Mouse (Mus musculus): ENCODE results near the gene Tbcb. TPM values are rescaled to one million over a fixed set of nuclear protein-coding genes. Genes with fewer than 3 reads are reported as not detected.
"Not testable (repeated sequence)": the region's sequence is repeated elsewhere in the genome, so short reads cannot be mapped to it uniquely, and the experiment has no call there.

The Tbcb gene
- polyA plus RNA-seq, 1 experiment from 2014 or later = 142 TPM

DNA sequence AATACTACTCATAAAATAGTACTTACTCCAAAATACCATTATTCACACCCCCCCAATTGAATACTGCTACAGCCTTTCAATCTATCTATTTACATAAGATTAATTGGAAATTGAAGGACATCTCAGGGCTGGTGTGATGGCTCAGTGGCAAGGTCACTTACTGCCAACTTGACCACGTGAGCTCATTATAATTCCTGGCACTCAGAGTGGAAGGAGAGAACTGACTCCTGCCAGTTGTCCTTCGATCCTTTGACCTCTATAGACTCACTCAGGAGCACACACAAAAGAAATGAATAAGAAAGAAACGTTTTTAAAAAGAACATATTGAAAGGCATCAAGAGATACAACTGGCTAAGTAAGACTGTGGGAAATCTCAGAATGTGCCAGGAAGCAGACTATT lies 16.2 kb downstream of the Tbcb start:
- H3K4me2 ChIP-seq (ENCODE audit: low read depth, low read length) = no peak overlapping the region
- ATAC-seq = no peak
- H3K36me3 ChIP-seq (ENCODE audit: control insufficient read depth, insufficient read depth, low read length) = no peaks in the 10 kb centered on the region
- WGBS = 92% methylated on average over 3 of the region's 3 CpGs
- no peaks in the 10 kb centered on the region for H3K27me3 ChIP-seq (replicated peaks; ENCODE audit: control insufficient read depth, insufficient read depth, low read length)
- H3K4me1 ChIP-seq (ENCODE audit: control insufficient read depth, insufficient read depth, low read length) = peaks cover 11% of the 10 kb centered on the region
- no peak overlapping the region for H3K9ac ChIP-seq (ENCODE audit: low read depth, low read length)
- no peak overlapping the region for H3K4me3 ChIP-seq (ENCODE audit: low read length)
- no peaks in the 10 kb centered on the region for H3K9me3 ChIP-seq (ENCODE audit: control insufficient read depth, low read length)
- H3K27ac ChIP-seq (ENCODE audit: low read length) = no peak overlapping the region

DNA sequence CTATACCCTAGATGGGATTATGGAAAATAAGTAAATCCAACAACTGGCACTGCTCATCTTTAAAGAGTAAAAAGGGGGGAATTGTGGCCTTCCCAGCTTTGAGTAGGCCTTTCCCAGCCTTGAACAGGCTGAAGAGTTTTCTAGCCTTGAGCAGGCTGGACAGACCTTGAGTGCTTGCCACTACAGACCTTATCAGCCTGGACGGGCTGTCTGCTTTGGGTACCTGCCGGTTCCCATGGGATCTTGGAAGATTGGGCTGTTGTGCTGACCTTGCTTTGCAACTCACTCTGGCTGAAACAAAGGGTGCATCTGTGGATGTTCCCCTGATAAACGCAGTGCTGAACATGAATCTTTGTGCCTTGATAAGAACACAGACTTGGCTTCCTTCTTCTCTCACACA lies 18.2 kb downstream of the Tbcb start:
- no peaks in the 10 kb centered on the region for H3K9me3 ChIP-seq (ENCODE audit: control insufficient read depth, low read length)
- H3K4me1 ChIP-seq (ENCODE audit: control insufficient read depth, insufficient read depth, low read length) = peaks cover 5% of the 10 kb centered on the region; the same call in 1 of the 2 replicates
- no peaks in the 10 kb centered on the region for H3K27me3 ChIP-seq (replicated peaks; ENCODE audit: control insufficient read depth, insufficient read depth, low read length)
- H3K27ac ChIP-seq (ENCODE audit: low read length) = no peak overlapping the region
- H3K4me3 ChIP-seq (ENCODE audit: low read length) = no peak overlapping the region
- no peak for ATAC-seq
- H3K36me3 ChIP-seq (ENCODE audit: control insufficient read depth, insufficient read depth, low read length) = no peaks in the 10 kb centered on the region
- H3K9ac ChIP-seq (ENCODE audit: low read depth, low read length) = no peak overlapping the region
- WGBS = 82% methylated on average over 3 of the region's 3 CpGs
- no peak overlapping the region for H3K4me2 ChIP-seq (ENCODE audit: low read depth, low read length)

DNA sequence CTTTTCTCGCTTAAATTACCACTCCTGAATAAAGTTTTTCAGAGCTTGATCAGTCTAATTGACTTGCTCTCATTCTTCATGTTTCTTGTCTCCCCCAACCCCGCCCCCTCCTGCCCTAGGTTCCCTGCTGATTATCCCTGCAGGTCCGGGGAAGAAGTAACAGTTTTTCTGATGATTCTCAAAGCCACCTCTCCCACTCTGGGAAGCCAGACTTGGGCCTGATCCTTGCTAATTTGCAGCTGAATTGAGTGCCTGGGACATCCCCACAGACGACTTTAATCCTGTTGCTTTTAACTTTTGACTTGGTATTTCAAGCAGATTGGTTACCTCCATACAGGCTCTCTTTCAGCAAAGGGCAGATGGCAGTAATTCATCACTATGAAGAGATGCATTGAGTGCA lies 21.0 kb downstream of the Tbcb start:
- 28% methylated on average over 4 of the region's 4 CpGs for WGBS
- no peaks in the 10 kb centered on the region for H3K36me3 ChIP-seq (ENCODE audit: control insufficient read depth, insufficient read depth, low read length)

DNA sequence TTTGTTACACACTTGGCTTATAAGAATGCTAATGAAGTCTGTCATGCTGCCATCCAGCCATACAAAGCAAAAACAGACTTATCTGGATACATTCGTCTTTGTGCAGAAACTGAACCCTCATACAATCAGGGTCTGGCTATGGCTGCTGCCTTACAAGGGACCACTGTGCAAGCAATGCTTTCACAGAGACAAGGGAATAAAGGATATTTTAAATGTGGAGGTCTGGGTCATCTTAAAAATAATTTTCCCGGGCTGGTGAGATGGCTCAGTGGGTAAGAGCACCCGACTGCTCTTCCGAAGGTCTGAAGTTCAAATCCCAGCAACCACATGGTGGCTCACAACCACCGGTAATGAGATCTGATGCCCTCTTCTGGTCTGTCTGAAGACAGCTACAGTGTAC lies 25.7 kb downstream of the Tbcb start:
- not testable (repeated sequence) for H3K4me1 ChIP-seq (ENCODE audit: control insufficient read depth, insufficient read depth, low read length); H3K4me2 ChIP-seq (ENCODE audit: low read depth, low read length); H3K9me3 ChIP-seq (ENCODE audit: control insufficient read depth, low read length); H3K27ac ChIP-seq (ENCODE audit: low read length); H3K36me3 ChIP-seq (ENCODE audit: control insufficient read depth, insufficient read depth, low read length); ATAC-seq; H3K4me3 ChIP-seq (ENCODE audit: low read length); H3K9ac ChIP-seq (ENCODE audit: low read depth, low read length); H3K27me3 ChIP-seq (replicated peaks; ENCODE audit: control insufficient read depth, insufficient read depth, low read length)
- WGBS = 62% methylated on average over 5 of the region's 5 CpGs

More for the DNA sequence above, 21.0 kb downstream of the Tbcb start:
- Histone ChIP-seq H3K27me3 (replicated peaks; ENCODE audit: control insufficient read depth, insufficient read depth, low read length) (no peaks in the 10 kb centered on the region), H3K4me1 (ENCODE audit: control insufficient read depth, insufficient read depth, low read length) (no peaks in the 10 kb centered on the region), H3K4me3 (ENCODE audit: low read length) (no peak overlapping the region), H3K9ac (ENCODE audit: low read depth, low read length) (no peak overlapping the region), H3K9me3 (ENCODE audit: control insufficient read depth, low read length) (no peaks in the 10 kb centered on the region), H3K27ac (ENCODE audit: low read length) (no peak overlapping the region), H3K4me2 (ENCODE audit: low read depth, low read length) (no peak overlapping the region)
- no peak for ATAC-seq

DNA sequence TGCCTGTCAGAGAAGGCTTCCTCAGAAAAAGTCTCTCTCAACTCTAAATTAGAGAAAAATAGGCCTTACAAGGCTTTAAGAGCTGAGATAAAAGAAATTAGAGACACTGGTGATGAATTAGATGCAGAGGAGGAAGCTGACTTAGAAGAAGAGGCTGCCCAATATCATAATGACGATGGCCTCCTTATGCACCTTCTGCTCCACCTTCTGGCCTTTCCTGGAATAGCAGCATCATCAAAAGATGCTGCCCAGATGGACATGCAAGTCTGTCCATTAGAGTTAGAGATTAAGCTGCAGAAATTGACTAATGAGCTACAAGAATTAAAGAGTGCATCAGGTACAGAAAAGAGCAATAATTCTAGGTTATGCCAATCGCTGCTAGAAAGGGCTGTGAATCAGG lies 26.7 kb downstream of the Tbcb start:
- H3K36me3 ChIP-seq (ENCODE audit: control insufficient read depth, insufficient read depth, low read length) = no peaks in the 10 kb centered on the region
- no peak overlapping the region for H3K9ac ChIP-seq (ENCODE audit: low read depth, low read length)
- no peak overlapping the region for H3K4me3 ChIP-seq (ENCODE audit: low read length)
- ATAC-seq = no peak
- H3K27me3 ChIP-seq (replicated peaks; ENCODE audit: control insufficient read depth, insufficient read depth, low read length) = no peaks in the 10 kb centered on the region
- no peaks in the 10 kb centered on the region for H3K9me3 ChIP-seq (ENCODE audit: control insufficient read depth, low read length)
- H3K27ac ChIP-seq (ENCODE audit: low read length) = no peak overlapping the region
- WGBS = 5% methylated on average over 2 of the region's 2 CpGs
- no peak overlapping the region for H3K4me2 ChIP-seq (ENCODE audit: low read depth, low read length)
- H3K4me1 ChIP-seq (ENCODE audit: control insufficient read depth, insufficient read depth, low read length) = no peaks in the 10 kb centered on the region

DNA sequence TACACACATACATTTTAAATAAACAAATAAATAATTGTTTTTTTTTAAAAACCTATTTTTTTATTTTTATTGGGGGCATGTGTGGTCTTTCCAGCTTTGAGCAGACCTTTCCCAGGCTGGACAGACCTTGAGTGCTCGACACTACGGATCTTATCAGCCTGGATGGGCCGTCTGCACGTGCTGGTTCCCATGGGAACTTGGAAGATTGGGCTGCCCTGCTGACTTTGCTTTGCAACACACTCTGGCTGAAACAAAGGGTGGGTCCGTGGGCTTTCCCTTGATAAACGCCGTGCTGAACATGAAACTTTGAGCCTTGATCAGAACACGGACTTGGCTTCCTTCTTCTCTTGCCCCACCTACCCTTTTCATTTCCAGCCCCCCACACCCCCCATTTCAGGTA lies 27.7 kb downstream of the Tbcb start:
- Histone ChIP-seq H3K27ac (ENCODE audit: low read length) (0 out of 2 replicates have a peak overlapping the region, but pooled peaks have one; percentile 20), H3K36me3 (ENCODE audit: control insufficient read depth, insufficient read depth, low read length) (no peaks in the 10 kb centered on the region), H3K9me3 (ENCODE audit: control insufficient read depth, low read length) (no peaks in the 10 kb centered on the region), H3K27me3 (replicated peaks; ENCODE audit: control insufficient read depth, insufficient read depth, low read length) (no peaks in the 10 kb centered on the region), H3K4me2 (ENCODE audit: low read depth, low read length) (peak overlapping the region; percentile 41), H3K9ac (ENCODE audit: low read depth, low read length) (peak overlapping the region; percentile 30; the same call in 1 of the 2 replicates), H3K4me1 (ENCODE audit: control insufficient read depth, insufficient read depth, low read length) (no peaks in the 10 kb centered on the region), H3K4me3 (ENCODE audit: low read length) (peak overlapping the region; percentile 11; the same call in 1 of the 2 replicates)
- whole genome bisulfite sequencing = 37% methylated on average over 8 of the region's 8 CpGs
- peak; percentile 85 for ATAC-seq

DNA sequence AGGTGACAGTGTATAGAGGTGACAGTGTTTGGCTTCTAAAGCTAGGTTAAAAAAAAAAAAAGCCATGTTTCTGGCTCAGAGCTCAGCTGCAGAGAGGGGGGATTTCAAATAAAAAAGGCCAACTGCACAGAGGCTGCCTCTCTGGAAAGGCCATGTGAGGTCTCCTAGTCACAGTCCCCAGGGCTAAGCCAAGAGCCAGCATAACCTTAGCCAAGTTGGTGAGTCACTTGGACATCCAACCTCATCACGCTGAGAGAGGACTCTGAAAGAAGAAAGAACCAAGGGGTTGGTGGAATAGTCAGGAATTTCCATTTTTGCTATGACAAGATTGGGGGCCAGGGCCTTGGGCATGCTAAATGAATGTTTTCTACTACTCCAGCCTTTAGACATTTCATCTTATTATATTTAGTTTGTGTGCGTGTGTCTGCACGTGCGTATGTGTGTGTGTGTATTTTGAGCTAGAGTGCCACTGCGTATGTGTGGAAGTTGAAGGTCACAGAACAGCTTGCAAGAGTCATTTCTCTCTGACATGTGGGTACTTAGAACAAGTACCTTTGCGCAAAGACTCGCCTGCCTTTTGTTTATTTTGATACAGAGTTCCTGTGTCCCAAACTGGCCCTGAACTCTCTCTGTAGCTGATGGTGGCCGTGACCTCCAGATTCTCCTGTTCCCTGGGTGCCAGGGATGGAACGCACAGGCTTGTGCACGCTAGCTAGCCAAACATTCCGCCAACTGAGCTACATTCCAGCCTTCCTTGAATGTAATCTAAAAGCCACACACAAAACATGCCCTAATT lies 29.0 kb downstream of the Tbcb start:
- no peak overlapping the region for H3K4me3 ChIP-seq (ENCODE audit: low read length)
- H3K9ac ChIP-seq (ENCODE audit: low read depth, low read length) = no peak overlapping the region
- H3K27ac ChIP-seq (ENCODE audit: low read length) = no peak overlapping the region
- no peaks in the 10 kb centered on the region for H3K27me3 ChIP-seq (replicated peaks; ENCODE audit: control insufficient read depth, insufficient read depth, low read length)
- no peaks in the 10 kb centered on the region for H3K36me3 ChIP-seq (ENCODE audit: control insufficient read depth, insufficient read depth, low read length)
- H3K9me3 ChIP-seq (ENCODE audit: control insufficient read depth, low read length) = no peaks in the 10 kb centered on the region
- WGBS = 73% methylated on average over 11 of the region's 11 CpGs
- no peak overlapping the region for H3K4me2 ChIP-seq (ENCODE audit: low read depth, low read length)
- ATAC-seq = no peak
- no peaks in the 10 kb centered on the region for H3K4me1 ChIP-seq (ENCODE audit: control insufficient read depth, insufficient read depth, low read length)

DNA sequence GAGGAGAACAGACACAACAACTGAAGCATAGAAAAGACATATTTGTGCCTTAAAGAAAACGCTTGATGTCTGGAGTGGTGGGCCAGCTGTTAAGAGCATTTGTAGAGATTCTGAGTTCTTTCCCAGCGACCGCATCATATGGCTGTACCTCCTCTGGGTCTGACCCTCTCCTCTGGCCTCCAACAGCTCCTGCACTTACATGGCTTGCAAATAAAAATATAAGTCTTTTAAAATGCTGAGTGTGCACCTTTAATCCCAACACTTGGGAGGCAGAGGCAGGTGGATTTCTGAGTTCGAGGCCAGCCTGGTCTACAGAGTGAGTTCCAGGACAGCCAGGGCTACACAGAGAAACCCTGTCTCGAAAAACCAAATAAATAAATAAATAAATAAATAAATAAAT lies 31.4 kb downstream of the Tbcb start:
- not testable (repeated sequence) for ATAC-seq; H3K36me3 ChIP-seq (ENCODE audit: control insufficient read depth, insufficient read depth, low read length); H3K27me3 ChIP-seq (replicated peaks; ENCODE audit: control insufficient read depth, insufficient read depth, low read length); H3K4me1 ChIP-seq (ENCODE audit: control insufficient read depth, insufficient read depth, low read length); H3K27ac ChIP-seq (ENCODE audit: low read length); H3K4me3 ChIP-seq (ENCODE audit: low read length); H3K4me2 ChIP-seq (ENCODE audit: low read depth, low read length); H3K9ac ChIP-seq (ENCODE audit: low read depth, low read length); H3K9me3 ChIP-seq (ENCODE audit: control insufficient read depth, low read length)
- WGBS = 85% methylated on average over 5 of the region's 5 CpGs

DNA sequence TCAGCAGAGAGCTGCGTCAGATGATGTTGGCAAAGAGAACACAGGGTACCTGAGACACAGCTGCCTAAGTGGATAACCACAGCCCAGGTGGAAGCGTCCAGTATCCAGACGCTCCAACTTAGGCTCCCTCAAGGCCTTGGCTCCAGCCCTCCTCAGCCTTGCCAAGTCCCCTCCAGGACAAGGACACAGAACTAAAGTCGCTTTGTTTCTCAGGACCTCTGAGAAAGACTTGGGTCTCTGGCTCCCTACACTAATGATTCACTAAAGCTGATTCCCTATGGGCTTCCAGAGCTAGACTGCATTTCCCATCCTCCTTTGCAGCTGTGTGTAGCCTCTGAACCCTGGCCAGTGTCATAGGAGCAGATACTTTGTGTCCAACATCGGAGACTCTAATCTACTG lies 31.9 kb downstream of the Tbcb start:
- Histone ChIP-seq H3K4me1 (ENCODE audit: control insufficient read depth, insufficient read depth, low read length) (peaks cover 4% of the 10 kb centered on the region; the same call in 1 of the 2 replicates), H3K9ac (ENCODE audit: low read depth, low read length) (no peak overlapping the region), H3K9me3 (ENCODE audit: control insufficient read depth, low read length) (no peaks in the 10 kb centered on the region), H3K4me3 (ENCODE audit: low read length) (no peak overlapping the region), H3K27me3 (replicated peaks; ENCODE audit: control insufficient read depth, insufficient read depth, low read length) (no peaks in the 10 kb centered on the region), H3K27ac (ENCODE audit: low read length) (no peak overlapping the region), H3K36me3 (ENCODE audit: control insufficient read depth, insufficient read depth, low read length) (no peaks in the 10 kb centered on the region), H3K4me2 (ENCODE audit: low read depth, low read length) (no peak overlapping the region)
- ATAC-seq = no peak
- 81% methylated on average over 5 of the region's 5 CpGs for WGBS

Measured in intestine, embryonic 16.5 days (tissue).